Mouse (Mus musculus) heart, postnatal 36 days (tissue): ENCODE results near the gene Gm5136. TPM values are rescaled to one million over a fixed set of nuclear protein-coding genes. Genes with fewer than 3 reads are reported as not detected.

Source experiments
- DNase-seq, 2 experiments: peaks; one replicate each; pipeline ENCODE4 v3.0.0; 2021 to 2022
- intact Hi-C: fragments of 180-260 bp; cut with DNase I; formaldehyde crosslinking; loops from one replicate; pipeline ENCODE4 v1.15.1; 2025
- total RNA-seq, 2 experiments: library from RNA; stranded (reverse); gene quantifications; 2 replicates each; pipeline ENCODE4 v1.2.3; 2021

The Gm5136 gene
- total RNA-seq = not detected

DNA sequence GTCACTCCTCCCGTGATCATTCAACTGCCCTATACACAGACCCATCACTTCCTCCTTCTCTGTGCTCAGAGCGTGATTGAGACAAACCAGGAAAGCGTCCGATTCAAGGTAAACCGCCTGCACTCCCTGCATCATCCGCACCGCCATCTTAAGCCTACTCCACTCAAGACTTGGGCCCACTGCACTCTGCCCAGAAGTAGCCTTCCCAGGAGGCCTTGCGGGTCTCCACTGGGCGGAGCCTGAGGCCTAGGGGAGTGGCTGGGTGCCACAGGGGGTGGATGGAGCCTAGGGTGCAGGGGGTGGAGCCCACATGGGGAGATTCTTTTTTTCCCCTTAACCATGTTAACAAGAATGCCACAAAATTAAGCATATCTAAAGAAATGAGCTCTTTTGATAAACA is at the start of gene Gm5136:
Gm5136 (minus strand) TSS at position 215 of the 400 bp plus-strand sequence.
- no peak for DNase-seq
- intact Hi-C loops = no loop called here

GRCm38 (mm10) chr10:108743759-108744158 is 43.8 kb upstream of the Gm5136 start:
- intact Hi-C loops = no loop called here
- DNase-seq = no peak

DNA sequence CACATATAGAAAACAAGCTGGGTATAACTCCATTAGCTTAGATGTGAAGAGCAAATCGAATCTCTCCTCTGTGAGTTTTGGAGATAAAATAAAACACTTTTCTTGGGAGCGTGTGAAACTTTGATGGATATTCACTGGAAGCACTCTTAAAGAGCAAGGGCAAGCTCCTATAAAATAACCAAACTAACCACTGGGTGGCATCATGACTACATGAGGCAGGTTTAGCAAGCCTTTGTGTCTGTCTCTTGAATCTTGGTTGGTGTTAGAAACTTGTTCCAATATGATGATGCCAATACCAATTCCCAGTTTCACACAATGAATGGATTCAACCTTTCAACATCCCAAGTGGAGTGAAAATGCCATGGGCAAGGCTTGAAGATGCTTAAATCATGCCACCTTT is 34.0 kb upstream of the Gm5136 start:
- intact Hi-C loops = loop anchor here (2.0 to 10.0 kb wide), 2 partner anchors 763 to 931 kb away; no protein-coding TSS in a partner anchor
- peak in 1 of 2 experiments; percentile 2 for DNase-seq

DNA sequence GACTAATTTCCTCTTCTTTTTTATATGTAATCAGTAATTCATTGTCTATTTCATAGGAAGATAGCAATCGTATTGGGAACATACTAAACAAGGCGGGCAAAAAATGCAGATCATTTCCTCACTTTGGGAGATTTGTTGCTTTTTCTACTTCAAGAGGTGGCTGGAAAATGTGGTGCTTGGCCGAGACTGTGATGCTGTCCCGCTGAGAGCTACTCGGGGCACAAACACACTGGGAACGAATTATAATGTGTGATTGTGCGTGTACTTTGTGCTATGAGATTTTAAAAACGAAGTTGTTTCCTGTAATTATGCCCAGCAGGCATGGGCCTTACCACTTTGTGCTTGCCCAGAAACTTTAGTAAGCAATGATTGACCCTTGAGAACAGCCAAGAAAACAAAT is 29.0 kb upstream of the Gm5136 start:
- intact Hi-C loops = no loop called here

DNA sequence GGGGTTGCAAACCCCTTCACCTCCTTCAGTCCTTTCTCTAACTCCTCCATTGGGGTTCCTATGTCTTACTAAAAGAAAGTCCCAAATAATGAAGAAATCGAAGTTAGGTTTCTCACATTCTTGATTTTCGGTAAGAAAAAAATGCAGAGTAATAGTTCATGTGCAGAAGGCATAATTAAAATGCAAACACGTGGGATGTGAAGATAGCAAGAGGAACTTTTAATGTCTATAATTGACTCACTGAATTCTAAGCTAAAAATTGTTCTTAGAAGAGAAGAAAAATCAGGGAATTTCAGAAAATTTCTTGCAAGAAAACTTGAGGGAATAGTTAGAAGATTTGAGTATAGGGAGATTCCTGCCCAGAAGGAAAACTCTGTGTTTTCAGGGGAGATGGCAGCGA is 26.4 kb upstream of the Gm5136 start:
- intact Hi-C loops = no loop called here
- no peak for DNase-seq

More for the DNA sequence above, 29.0 kb upstream of the Gm5136 start:
- no peak for DNase-seq

DNA sequence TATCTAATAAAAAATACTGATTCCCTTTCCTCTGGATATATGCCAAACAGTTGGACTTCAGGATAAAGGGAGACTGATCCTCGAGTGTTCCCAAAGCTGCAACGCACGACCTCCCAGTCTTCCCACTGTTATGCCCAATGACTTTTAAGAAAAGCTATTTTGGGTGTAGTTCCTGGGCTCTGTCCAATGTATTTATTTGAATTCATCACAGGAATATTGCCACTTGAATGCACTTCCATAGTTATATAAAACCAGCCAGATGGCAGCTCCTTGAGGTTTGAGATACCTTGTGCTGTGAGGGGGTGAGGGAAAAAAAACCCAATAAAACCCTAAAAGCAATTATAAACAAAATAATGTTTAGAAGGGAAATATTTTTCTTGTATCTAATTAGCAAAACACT is 24.9 kb upstream of the Gm5136 start:
- intact Hi-C loops = no loop called here
- DNase-seq = no peak

DNA sequence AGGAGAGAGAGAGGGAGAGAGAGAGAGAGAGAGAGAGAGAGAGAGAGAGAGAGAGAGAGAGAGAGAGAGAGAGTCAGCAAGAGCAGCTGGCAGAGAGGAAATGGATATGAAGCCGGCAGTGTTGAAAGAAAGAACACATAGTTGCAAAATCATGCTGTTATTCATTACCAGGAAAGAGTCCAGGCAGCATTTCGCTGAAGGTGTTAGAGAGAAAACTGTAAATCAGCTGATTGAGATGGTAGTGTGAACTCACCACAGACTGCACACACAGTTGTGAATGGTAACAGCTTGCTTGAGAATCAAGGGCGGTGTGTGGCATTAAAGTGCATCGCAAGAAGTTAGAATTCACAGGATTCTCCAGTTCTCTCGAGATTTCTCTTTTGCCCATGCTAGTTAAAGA is 10.6 kb upstream of the Gm5136 start:
- intact Hi-C loops = no loop called here
- DNase-seq = no peak

DNA sequence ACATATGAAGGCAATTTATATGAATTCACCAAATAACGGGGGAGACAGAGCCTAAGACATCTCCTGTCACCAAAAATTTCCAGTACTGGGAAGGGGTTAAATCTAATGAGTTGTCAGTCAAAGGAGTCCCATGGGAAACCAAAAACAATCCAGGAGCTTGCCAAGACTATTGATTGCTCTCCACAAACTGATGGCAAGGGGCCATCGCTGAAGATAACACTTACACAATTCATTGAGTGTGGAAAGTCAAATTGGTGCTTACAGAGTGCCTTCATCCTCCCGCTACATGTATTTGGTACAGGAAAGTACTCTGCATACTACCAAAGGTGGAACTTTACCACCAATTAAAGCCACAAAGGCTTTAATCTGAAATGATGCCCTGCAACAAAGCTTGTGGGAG is 5.7 kb upstream of the Gm5136 start:
- no peak for DNase-seq
- intact Hi-C loops = no loop called here

GRCm38 (mm10) chr10:108701361-108702128 is 1.6 kb upstream of the Gm5136 start:
- intact Hi-C loops = no loop called here
- DNase-seq = no peak

DNA sequence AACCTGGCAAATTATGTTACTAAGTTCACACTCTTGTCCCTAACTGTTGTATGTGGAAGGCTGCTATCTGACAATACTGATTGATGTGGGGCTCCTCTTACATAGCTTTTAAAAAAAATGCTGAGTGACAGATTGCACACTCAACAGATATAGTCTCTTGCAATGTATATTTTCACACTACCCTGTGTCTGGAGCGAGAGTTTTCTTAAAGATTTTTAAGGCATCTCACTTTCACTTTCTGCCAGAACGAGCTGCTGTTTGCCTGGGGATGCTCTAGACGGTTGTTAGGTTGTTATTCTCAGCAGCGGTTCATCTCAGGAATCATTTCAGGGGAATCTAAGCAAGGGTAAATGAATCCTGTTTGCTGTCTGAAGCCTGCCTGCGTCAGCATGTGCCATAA is 2.9 kb downstream of the Gm5136 start:
- intact Hi-C loops = no loop called here
- no peak for DNase-seq

GRCm38 (mm10) chr10:108690954-108691353 is 9.0 kb downstream of the Gm5136 start:
- intact Hi-C loops = no loop called here
- DNase-seq = no peak

- DNase-seq = no peak
- intact Hi-C loops = no loop called here
These were observed 13.3 kb downstream of the Gm5136 start for GRCm38 (mm10) chr10:108686696-108687095.

- intact Hi-C loops = no loop called here
- DNase-seq = no peak
These were observed 20.1 kb downstream of the Gm5136 start for GRCm38 (mm10) chr10:108679675-108680390.

- intact Hi-C loops = no loop called here
- DNase-seq = no peak
These were observed 22.9 kb downstream of the Gm5136 start for GRCm38 (mm10) chr10:108677053-108677452.

GRCm38 (mm10) chr10:108668944-108669343 is 31.0 kb downstream of the Gm5136 start:
- intact Hi-C loops = no loop called here
- DNase-seq = no peak

DNA sequence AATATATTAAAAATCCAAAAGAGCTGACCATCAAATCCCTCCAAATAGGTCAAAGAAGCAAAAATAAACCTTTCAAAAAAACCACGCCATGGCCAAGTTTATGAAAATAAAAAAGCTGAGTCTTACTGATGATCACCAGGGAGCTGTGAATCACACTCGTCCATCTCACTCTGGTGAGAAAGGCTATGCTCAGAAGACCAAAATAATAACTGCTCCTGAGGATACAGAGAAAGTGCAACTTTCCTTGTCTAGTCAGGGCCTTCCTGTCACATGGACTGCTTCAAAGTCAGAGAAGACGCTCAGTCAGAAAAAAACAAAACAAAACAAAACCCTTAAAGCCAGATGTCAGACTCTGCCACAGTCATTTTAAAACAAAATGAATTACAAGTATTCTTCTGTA is 39.7 kb downstream of the Gm5136 start:
- DNase-seq = no peak
- intact Hi-C loops = no loop called here

DNA sequence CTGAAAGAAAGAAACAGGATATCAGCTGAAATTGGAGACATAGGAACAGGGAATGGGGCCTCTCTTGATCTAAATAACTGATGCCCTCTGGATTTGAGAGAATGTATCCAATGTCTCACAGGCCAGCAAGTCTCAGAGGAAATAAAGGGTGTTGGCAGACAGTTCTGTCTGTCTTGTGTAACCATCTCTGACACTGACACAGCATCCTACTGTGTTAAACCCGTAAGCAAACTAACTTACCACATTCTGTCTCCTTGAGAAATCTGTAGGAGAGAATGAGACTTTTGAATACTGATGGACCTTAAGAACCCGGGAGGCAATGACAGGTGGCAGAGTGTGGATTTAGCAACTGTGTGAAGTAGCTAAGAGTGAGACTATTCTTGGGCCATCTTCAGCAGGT is 41.7 kb downstream of the Gm5136 start:
- no peak for DNase-seq
- intact Hi-C loops = no loop called here

DNA sequence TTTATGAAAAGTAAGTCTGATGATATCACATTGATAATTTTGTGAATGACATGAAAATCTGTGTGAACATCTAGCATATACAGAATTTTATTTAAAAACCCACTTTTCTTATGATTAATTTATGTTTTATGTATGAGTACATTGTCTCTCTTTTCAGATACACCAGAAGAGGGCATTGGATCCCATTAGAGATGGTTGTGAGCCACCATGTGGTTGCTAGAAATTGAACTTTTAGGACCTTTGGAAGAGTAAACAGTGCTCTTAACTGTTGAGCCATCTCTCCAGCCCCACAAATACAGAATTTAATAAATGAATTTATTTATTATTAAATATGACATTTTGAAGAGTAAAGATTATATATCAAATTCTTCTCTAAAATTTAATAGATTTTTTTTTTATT is 42.3 kb downstream of the Gm5136 start:
- intact Hi-C loops = no loop called here
- no peak for DNase-seq

GRCm38 (mm10) chr10:108656898-108657297 is 43.1 kb downstream of the Gm5136 start:
- intact Hi-C loops = no loop called here
- DNase-seq = no peak

- intact Hi-C loops = no loop called here
- no peak for DNase-seq
These were observed 44.9 kb downstream of the Gm5136 start for GRCm38 (mm10) chr10:108655074-108655473.

DNA sequence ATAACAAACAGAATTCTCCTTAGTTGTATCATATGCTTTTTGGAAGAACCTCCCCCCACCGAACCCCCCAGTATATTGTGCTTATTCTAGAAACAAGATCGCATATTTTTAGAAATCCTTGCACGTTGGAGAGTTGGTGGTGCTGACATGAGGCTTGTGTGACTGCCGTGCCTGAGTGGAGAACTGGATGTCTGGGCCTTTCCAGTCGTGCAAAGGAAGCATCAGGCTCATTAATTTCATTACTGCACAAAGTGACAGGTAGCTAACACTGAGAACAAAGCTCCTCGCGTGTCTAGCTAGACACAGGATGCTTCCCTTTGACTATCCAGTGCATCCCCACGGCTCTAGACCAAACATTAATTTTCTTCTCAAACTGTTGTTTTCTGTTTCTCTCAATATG is 47.1 kb downstream of the Gm5136 start:
- intact Hi-C loops = no loop called here
- DNase-seq = no peak

- intact Hi-C loops = no loop called here
- no peak for DNase-seq
These were observed 47.9 kb downstream of the Gm5136 start for GRCm38 (mm10) chr10:108652066-108652465.
